Mouse (Mus musculus): ENCODE results near the gene Npc1l1.

GRCm38 (mm10) chr11:6273607-6274006 is 43.7 kb upstream of the Npc1l1 start:
- TF ChIP-seq POLR2AphosphoS2 (IDR thresholded peaks at IDR 0.05; ENCODE audit: low read length) (no peak), CTCF (IDR thresholded peaks at IDR 0.05 in 2 of 3, conservative IDR thresholded peaks at IDR 0.05 in 1 of 3; ENCODE audit: control insufficient read depth in 1 of 3, insufficient read depth in 1 of 3, low read depth in 2 of 3, low read length in 3 of 3, poor library complexity in 1 of 3, severe bottlenecking in 1 of 3) (no peak), POLR2A (IDR thresholded peaks at IDR 0.05; ENCODE audit: control insufficient read depth in 1 of 2, insufficient read depth in 1 of 2, low read depth in 1 of 2, low read length in 2 of 2, poor library complexity in 1 of 2) (no peak), MAX (IDR thresholded peaks at IDR 0.05; ENCODE audit: low read length) (no peak), MAFK (IDR thresholded peaks at IDR 0.05; ENCODE audit: borderline replicate concordance, low read depth, low read length) (no peak), ZKSCAN1 (IDR thresholded peaks at IDR 0.05; ENCODE audit: low read depth, low read length) (no peak), RCOR1 (IDR thresholded peaks at IDR 0.05; ENCODE audit: low read depth, low read length) (no peak), ZNF384 (IDR thresholded peaks at IDR 0.05; ENCODE audit: low read depth, low read length) (no peak), EP300 (IDR thresholded peaks at IDR 0.05; ENCODE audit: low read depth in 1 of 2, low read length in 2 of 2) (no peak), CHD1 (IDR thresholded peaks at IDR 0.05; ENCODE audit: low read depth, low read length) (no peak), MAZ (IDR thresholded peaks at IDR 0.05; ENCODE audit: low read depth, low read length) (no peak), TBP (IDR thresholded peaks at IDR 0.05; ENCODE audit: low read depth, low read length) (no peak), ELF1 (IDR thresholded peaks at IDR 0.05; ENCODE audit: low read depth, low read length) (no peak)
